Mouse (Mus musculus) intestine, embryonic 14.5 days (tissue): ENCODE data around the gene Myl12a. TPM values are rescaled to one million over a fixed set of nuclear protein-coding genes. Genes with fewer than 3 reads are reported as not detected.
"Not testable (repeated sequence)": the region's sequence is repeated elsewhere in the genome, so short reads cannot be mapped to it uniquely, and the experiment has no call there.

Experiments
- ATAC-seq: fragments of 200-750 bp; cut with Nextera tagmentation; replicated peaks from 2 replicates; pipeline ENCODE4 v1.8.0; 2017; ENCODE audit warnings: low read depth, moderate number of reproducible peaks, moderate TSS enrichment, moderate library complexity; ENCODE audit not compliant: low FRiP score, low TSS enrichment
- DNase-seq: peaks from one replicate; pipeline ENCODE4 v3.0.0-alpha.2; 2018; ENCODE audit warnings: low spot score
- H3K27ac ChIP-seq: fragments of 300-500 bp; sonication (generic); 2 replicates; pipeline ENCODE4 v1.5.1; 2014; ENCODE audit warnings: low read depth, mild to moderate bottlenecking, control low read depth
- H3K27me3 ChIP-seq: fragments of 300-500 bp; sonication (generic); replicated peaks from 2 replicates; pipeline ENCODE4 v1.6.1; 2014; ENCODE audit warnings: low read length, control low read depth; ENCODE audit not compliant: control insufficient read depth, insufficient read depth
- H3K36me3 ChIP-seq: fragments of 300-500 bp; sonication (generic); 2 replicates; pipeline ENCODE4 v1.6.1; 2014; ENCODE audit warnings: low read length, control low read depth; ENCODE audit not compliant: control insufficient read depth, insufficient read depth
- H3K4me1 ChIP-seq: fragments of 300-500 bp; sonication (generic); replicated peaks from 2 replicates; pipeline ENCODE4 v1.6.1; 2014; ENCODE audit warnings: low read length, control low read depth, mixed read lengths; ENCODE audit not compliant: control insufficient read depth, insufficient read depth
- H3K4me2 ChIP-seq: fragments of 300-500 bp; sonication (generic); 2 replicates; pipeline ENCODE4 v1.6.1; 2014; ENCODE audit warnings: low read length
- H3K4me3 ChIP-seq: fragments of 300-500 bp; sonication (generic); 2 replicates; pipeline ENCODE4 v1.5.1; 2014; ENCODE audit warnings: low read depth, low read length, control low read depth, mixed read lengths
- H3K9ac ChIP-seq: fragments of 300-500 bp; sonication (generic); 2 replicates; pipeline ENCODE4 v1.6.1; 2014; ENCODE audit warnings: mild to moderate bottlenecking, low read length
- H3K9me3 ChIP-seq: fragments of 300-500 bp; sonication (generic); 2 replicates; pipeline ENCODE4 v1.6.1; 2016; ENCODE audit warnings: low read length, control low read depth; ENCODE audit not compliant: control insufficient read depth
- WGBS: fragments of 180-500 bp; shearing (Covaris S2); extraction: QIAGEN DNeasy Blood & Tissue Kit; methylation state at CpG from one replicate; pipeline ENCODE4 v1.1.7; 2014; 5-methylcytosine and 5-hydroxymethylcytosine counted together
- polyA plus RNA-seq: library from polyadenylated mRNA; unstranded; fragments of >200 nt; fragmentation: Nextera tagmentation; extraction: Ambion mirVana; gene quantifications from 2 replicates; pipeline ENCODE4 v1.2.1, GENCODE M21; 2014

Myl12a gene
- polyA plus RNA-seq, 1 experiment from 2014 or later, result 536 TPM

- H3K4me2 ChIP-seq, DNase-seq, H3K27me3 ChIP-seq, ATAC-seq, H3K4me3 ChIP-seq, H3K9me3 ChIP-seq, H3K27ac ChIP-seq, H3K9ac ChIP-seq, H3K4me1 ChIP-seq: not testable (repeated sequence)
- WGBS, result 88% methylated on average over 14 of the region's 14 CpGs
- H3K36me3 ChIP-seq, result peaks cover 36% of the 10 kb centered on the region
Observed at GRCm38 (mm10) chr17:70974065-70974464, 28.6 kb downstream of the Myl12a start.

GRCm38 (mm10) chr17:70973398-70973797 lies 29.3 kb downstream of the Myl12a start:
- Histone ChIP-seq H3K27me3 (no peaks in the 10 kb centered on the region), H3K4me1 (no peaks in the 10 kb centered on the region), H3K4me3 (no peak overlapping the region), H3K9ac (no peak overlapping the region), H3K4me2 (no peak overlapping the region), H3K9me3 (no peaks in the 10 kb centered on the region), H3K36me3 (peaks cover 36% of the 10 kb centered on the region), H3K27ac (no peak overlapping the region)
- 86% methylated on average over 9 of the region's 9 CpGs for WGBS
- ATAC-seq, result no peak
- DNase-seq, result no peak

GRCm38 (mm10) chr17:70971206-70971605 lies 31.5 kb downstream of the Myl12a start:
- whole genome bisulfite sequencing, result 67% methylated on average over 11 of the region's 11 CpGs
- Histone ChIP-seq H3K4me3 (no peak overlapping the region), H3K36me3 (peaks cover 29% of the 10 kb centered on the region), H3K9me3 (no peaks in the 10 kb centered on the region), H3K9ac (no peak overlapping the region), H3K4me1 (no peaks in the 10 kb centered on the region), H3K27me3 (no peaks in the 10 kb centered on the region), H3K27ac (no peak overlapping the region), H3K4me2 (no peak overlapping the region)
- no peak for ATAC-seq
- DNase-seq, result no peak

- H3K36me3 ChIP-seq, result peaks cover 5% of the 10 kb centered on the region
- H3K27ac ChIP-seq, result no peak overlapping the region
- ATAC-seq (peak; percentile 38; the same call in 1 of the 2 replicates), DNase-seq (no peak)
- 25% methylated on average over 8 of the region's 8 CpGs for WGBS
- H3K4me3 ChIP-seq, result no peak overlapping the region
- no peaks in the 10 kb centered on the region for H3K4me1 ChIP-seq
- peak overlapping the region; percentile 1; the same call in 1 of the 2 replicates for H3K4me2 ChIP-seq
- H3K9ac ChIP-seq, result no peak overlapping the region
- H3K27me3 ChIP-seq, result no peaks in the 10 kb centered on the region
- no peaks in the 10 kb centered on the region for H3K9me3 ChIP-seq
Observed at GRCm38 (mm10) chr17:70968606-70969191, 34.0 kb downstream of the Myl12a start.

- no peak overlapping the region for H3K9ac ChIP-seq
- WGBS, result 63% methylated on average over 12 of the region's 12 CpGs
- no peaks in the 10 kb centered on the region for H3K36me3 ChIP-seq
- no peak for DNase-seq
- H3K4me1 ChIP-seq, result no peaks in the 10 kb centered on the region
- H3K27ac ChIP-seq, result no peak overlapping the region
- H3K9me3 ChIP-seq, result no peaks in the 10 kb centered on the region
- no peak overlapping the region for H3K4me3 ChIP-seq
- H3K27me3 ChIP-seq, result no peaks in the 10 kb centered on the region
- no peak overlapping the region for H3K4me2 ChIP-seq
- ATAC-seq, result no peak
Observed at GRCm38 (mm10) chr17:70967646-70968045, 35.0 kb downstream of the Myl12a start.

GRCm38 (mm10) chr17:70967191-70967590 lies 35.5 kb downstream of the Myl12a start:
- Histone ChIP-seq H3K4me3 (no peak overlapping the region), H3K27me3 (no peaks in the 10 kb centered on the region), H3K9ac (no peak overlapping the region), H3K9me3 (no peaks in the 10 kb centered on the region), H3K4me2 (no peak overlapping the region), H3K4me1 (no peaks in the 10 kb centered on the region), H3K36me3 (no peaks in the 10 kb centered on the region), H3K27ac (no peak overlapping the region)
- no peak for ATAC-seq
- WGBS, result 49% methylated on average over 9 of the region's 9 CpGs
- DNase-seq, result no peak

GRCm38 (mm10) chr17:70966126-70966525 lies 36.6 kb downstream of the Myl12a start:
- Histone ChIP-seq H3K27ac (no peak overlapping the region), H3K4me1 (no peaks in the 10 kb centered on the region), H3K27me3 (no peaks in the 10 kb centered on the region), H3K4me3 (no peak overlapping the region), H3K9ac (no peak overlapping the region), H3K9me3 (no peaks in the 10 kb centered on the region), H3K4me2 (no peak overlapping the region), H3K36me3 (no peaks in the 10 kb centered on the region)
- no peak for ATAC-seq
- no peak for DNase-seq
- WGBS, result 90% methylated on average over 7 of the region's 7 CpGs

GRCm38 (mm10) chr17:70965281-70965680 lies 37.4 kb downstream of the Myl12a start:
- H3K9me3 ChIP-seq, result no peaks in the 10 kb centered on the region
- H3K9ac ChIP-seq, result no peak overlapping the region
- DNase-seq, result no peak
- H3K4me1 ChIP-seq, result no peaks in the 10 kb centered on the region
- H3K4me2 ChIP-seq, result no peak overlapping the region
- 90% methylated on average over 2 of the region's 2 CpGs for WGBS
- H3K27ac ChIP-seq, result no peak overlapping the region
- H3K4me3 ChIP-seq, result no peak overlapping the region
- H3K27me3 ChIP-seq, result no peaks in the 10 kb centered on the region
- no peak for ATAC-seq
- no peaks in the 10 kb centered on the region for H3K36me3 ChIP-seq

GRCm38 (mm10) chr17:70963546-70963945 lies 39.1 kb downstream of the Myl12a start:
- H3K4me3 ChIP-seq, H3K27me3 ChIP-seq, H3K4me2 ChIP-seq, DNase-seq, H3K4me1 ChIP-seq, H3K9me3 ChIP-seq, H3K36me3 ChIP-seq, H3K27ac ChIP-seq, H3K9ac ChIP-seq: not testable (repeated sequence)
- WGBS, result 84% methylated on average over 13 of the region's 13 CpGs
- peak; percentile 100 for ATAC-seq
